In the genomic region with DNA sequence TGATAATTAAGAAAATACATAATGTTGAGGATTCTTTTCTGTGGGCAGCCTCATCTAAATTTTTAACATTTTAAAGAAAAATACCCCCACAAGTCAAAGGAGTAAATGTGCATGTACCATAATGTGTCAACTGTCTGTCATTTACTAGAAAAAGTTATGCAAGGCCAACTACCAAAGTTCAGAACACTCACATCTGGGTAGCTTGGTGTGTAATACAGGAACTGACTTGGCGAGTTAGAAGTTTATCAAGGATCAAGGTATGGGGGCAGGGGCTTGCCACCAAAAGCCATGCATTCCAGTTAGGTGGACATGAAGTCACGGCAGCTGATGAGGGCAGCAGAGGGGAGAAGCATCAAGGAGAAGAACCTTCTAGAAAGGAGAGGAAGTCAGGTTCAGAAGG, we compare ENCODE assay signal across 19 mouse cellular contexts. TPM values are rescaled to one million over a fixed set of nuclear protein-coding genes. Genes with fewer than 3 reads are reported as not detected.
DNase-seq lines count a peak whose midpoint lies in the region; ATAC-seq and TF ChIP-seq lines count a peak whose summit lies in the region.
"Had no signal": no experiment of that assay in that cellular context is flagged by ENCODE, and none has a peak within 500 bp of the region (broad histone marks: within the 10 kb centered on the region; RNA-seq: fewer than 3 reads in every experiment).

No protein-coding gene starts in this region.

- in situ Hi-C loops in CH12.LX (cut with MboI; ENCODE audit: low pct_ligation_motif_present, low pct_unique_long_range_greater_than_20kb, low sequenced_read_pairs): no loop called here

- 55% methylated on average over 2 of the region's 2 CpGs for WGBS in intestine, postnatal 0 days
- 73% methylated on average over 2 of the region's 2 CpGs for WGBS in intestine, embryonic 15.5 days
- 57% methylated on average over 2 of the region's 2 CpGs for WGBS in liver, embryonic 11.5 days
- WGBS in liver, postnatal 0 days (ENCODE audit: insufficient replicate concordance): 39% methylated on average over 2 of the region's 2 CpGs

- H3K9ac ChIP-seq in intestine, postnatal 0 days (ENCODE audit: low read depth, low read length): no peak overlapping the region
- H3K9ac ChIP-seq in intestine, embryonic 15.5 days: no peak overlapping the region
- H3K9ac ChIP-seq in CH12.LX (ENCODE audit: insufficient read depth, low read depth): no peak overlapping the region
- H3K9ac ChIP-seq in liver, embryonic 11.5 days (ENCODE audit: low read depth, low read length): no peak overlapping the region
- no peak overlapping the region for H3K9ac ChIP-seq in liver, postnatal 0 days (replicated peaks)
- H3K9ac ChIP-seq: embryonic facial prominence, embryonic 15.5 days; forebrain, embryonic 12.5 days; hindbrain, embryonic 12.5 days; stomach, embryonic 15.5 days had no signal

- peaks cover 79% of the 10 kb centered on the region for H3K79me2 ChIP-seq in CH12.LX (replicated peaks; ENCODE audit: control insufficient read depth, extremely low read depth, insufficient read depth, poor library complexity, severe bottlenecking)

- no peaks in the 10 kb centered on the region for H3K9me3 ChIP-seq in intestine, postnatal 0 days (ENCODE audit: control insufficient read depth)
- no peaks in the 10 kb centered on the region for H3K9me3 ChIP-seq in intestine, embryonic 15.5 days
- H3K9me3 ChIP-seq in CH12.LX (replicated peaks; ENCODE audit: low read length): no peaks in the 10 kb centered on the region
- no peaks in the 10 kb centered on the region for H3K9me3 ChIP-seq in liver, embryonic 11.5 days (ENCODE audit: control insufficient read depth, low read length)
- no peaks in the 10 kb centered on the region for H3K9me3 ChIP-seq in liver, postnatal 0 days (ENCODE audit: low read length)
- H3K9me3 ChIP-seq: embryonic facial prominence, embryonic 15.5 days; forebrain, embryonic 12.5 days; heart, embryonic 10.5 days; hindbrain, embryonic 12.5 days; stomach, embryonic 15.5 days had no signal

- DNase-seq in CH12.LX (ENCODE audit: extremely low read depth): no peak
- DNase-seq in liver, embryonic 11.5 days (ENCODE audit: low spot score): no peak
- DNase-seq in liver, postnatal 0 days: no peak
- DNase-seq in frontal cortex, adult 2 months (ENCODE audit: extremely low spot score in 1 of 2, low spot score in 1 of 2): no peak
- DNase-seq in adrenal gland, adult 2 months: no peak
- DNase-seq: adrenal gland, postnatal 25 days; cerebellum, adult 9-10 months; gastrocnemius, adult 2 months; kidney, adult 2 months; kidney, postnatal 10 days had no signal

- H3K27me3 ChIP-seq in intestine, postnatal 0 days (replicated peaks; ENCODE audit: control insufficient read depth, insufficient read depth, low read length): no peaks in the 10 kb centered on the region
- H3K27me3 ChIP-seq in intestine, embryonic 15.5 days (replicated peaks): no peaks in the 10 kb centered on the region
- H3K27me3 ChIP-seq in CH12.LX (replicated peaks): no peaks in the 10 kb centered on the region
- H3K27me3 ChIP-seq in liver, embryonic 11.5 days (replicated peaks; ENCODE audit: control insufficient read depth, insufficient read depth, low read length): no peaks in the 10 kb centered on the region
- H3K27me3 ChIP-seq in liver, postnatal 0 days (ENCODE audit: insufficient read depth, low read length): no peaks in the 10 kb centered on the region
- H3K27me3 ChIP-seq: embryonic facial prominence, embryonic 15.5 days; forebrain, embryonic 12.5 days; hindbrain, embryonic 12.5 days; stomach, embryonic 15.5 days had no signal

- dilution Hi-C loops in CH12.LX (cut with MboI; ENCODE audit: extremely low pct_ligation_motif_present, extremely low pct_unique_long_range_greater_than_20kb, low sequenced_read_pairs): no loop called here

- peaks cover 21% of the 10 kb centered on the region; the same call in 1 of the 2 replicates for H3K4me1 ChIP-seq in intestine, postnatal 0 days (replicated peaks; ENCODE audit: control insufficient read depth, insufficient read depth, low read length)
- peaks cover 36% of the 10 kb centered on the region for H3K4me1 ChIP-seq in intestine, embryonic 15.5 days (replicated peaks)
- H3K4me1 ChIP-seq in CH12.LX (ENCODE audit: control insufficient read depth in 1 of 2, insufficient read depth in 2 of 2): peaks cover 30 to 75% of the 10 kb centered on the region in 2 experiments
- H3K4me1 ChIP-seq in liver, embryonic 11.5 days (replicated peaks; ENCODE audit: control insufficient read depth, insufficient read depth, low read length): peaks cover 50% of the 10 kb centered on the region
- peaks cover 77% of the 10 kb centered on the region for H3K4me1 ChIP-seq in liver, postnatal 0 days (ENCODE audit: insufficient read depth)

- no peak for TF ChIP-seq POLR2A in CH12.LX (IDR thresholded peaks at IDR 0.05; ENCODE audit: low read depth, low read length)

- H3K4me2 ChIP-seq in intestine, postnatal 0 days (replicated peaks; ENCODE audit: low read depth): 0 out of 2 replicates have a peak overlapping the region, but pooled peaks have one; percentile 6
- no peak overlapping the region for H3K4me2 ChIP-seq in intestine, embryonic 15.5 days (replicated peaks)
- H3K4me2 ChIP-seq in CH12.LX (ENCODE audit: insufficient read depth, low read depth, poor library complexity, severe bottlenecking): no peak overlapping the region
- peak overlapping the region; percentile 47; the same call in 1 of the 2 replicates for H3K4me2 ChIP-seq in liver, embryonic 11.5 days
- peak overlapping the region; percentile 42 for H3K4me2 ChIP-seq in liver, postnatal 0 days (ENCODE audit: low read depth, low read length)
- H3K4me2 ChIP-seq: embryonic facial prominence, embryonic 15.5 days; forebrain, embryonic 12.5 days; hindbrain, embryonic 12.5 days; midbrain, embryonic 11.5 days; stomach, embryonic 15.5 days had no signal

- TF ChIP-seq RAD21 in CH12.LX (IDR thresholded peaks at IDR 0.05; ENCODE audit: low read depth, low read length): no peak

- H3K27ac ChIP-seq in intestine, postnatal 0 days (ENCODE audit: low read depth, low read length): no peak overlapping the region
- H3K27ac ChIP-seq in intestine, embryonic 15.5 days: no peak overlapping the region
- peak overlapping the region; percentile 57; the same call in 1 of the 2 replicates for H3K27ac ChIP-seq in CH12.LX (ENCODE audit: insufficient read depth, low read depth)
- peak overlapping the region; percentile 60 for H3K27ac ChIP-seq in liver, embryonic 11.5 days (ENCODE audit: low read depth, low read length)
- peak overlapping the region; percentile 83 for H3K27ac ChIP-seq in liver, postnatal 0 days (ENCODE audit: low read depth)
- H3K27ac ChIP-seq: embryonic facial prominence, embryonic 15.5 days; forebrain, embryonic 12.5 days; heart, embryonic 10.5 days; hindbrain, embryonic 12.5 days; left cerebral cortex, adult 2 months; stomach, embryonic 15.5 days had no signal

- no peak for TF ChIP-seq CTCF in intestine, postnatal 0 days (IDR thresholded peaks at IDR 0.05; ENCODE audit: low read depth)
- TF ChIP-seq CTCF in CH12.LX (conservative IDR thresholded peaks at IDR 0.05 in 1 of 2, IDR thresholded peaks at IDR 0.05 in 1 of 2; ENCODE audit: low read depth in 2 of 2, low read length in 2 of 2): no peak
- no peak for TF ChIP-seq CTCF in liver, postnatal 0 days (IDR thresholded peaks at IDR 0.05; ENCODE audit: low read depth)

- no peak for ATAC-seq in intestine, postnatal 0 days
- no peak for ATAC-seq in intestine, embryonic 15.5 days
- ATAC-seq in liver, embryonic 11.5 days (replicated peaks; ENCODE audit: low FRiP score): no peak
- no peak for ATAC-seq in liver, postnatal 0 days

- H3K4me3 ChIP-seq in intestine, postnatal 0 days (ENCODE audit: low read depth, low read length): no peak overlapping the region
- no peak overlapping the region for H3K4me3 ChIP-seq in intestine, embryonic 15.5 days (replicated peaks)
- H3K4me3 ChIP-seq in CH12.LX (replicated peaks in 1 of 3; ENCODE audit: low read depth in 2 of 3, low read length in 2 of 3, poor library complexity in 1 of 3): no peak overlapping the region
- no peak overlapping the region for H3K4me3 ChIP-seq in liver, embryonic 11.5 days (ENCODE audit: low read depth, low read length)
- no peak overlapping the region for H3K4me3 ChIP-seq in liver, postnatal 0 days (ENCODE audit: low read depth, low read length)
- H3K4me3 ChIP-seq: embryonic facial prominence, embryonic 15.5 days; forebrain, embryonic 12.5 days; gastrocnemius, adult 2 months; heart, embryonic 10.5 days; hindbrain, embryonic 12.5 days; left cerebral cortex, adult 2 months; stomach, embryonic 15.5 days had no signal

- no peak for TF ChIP-seq EP300 in CH12.LX (IDR thresholded peaks at IDR 0.05; ENCODE audit: low read length)
- no peak for TF ChIP-seq EP300 in liver, postnatal 0 days (IDR thresholded peaks at IDR 0.05; ENCODE audit: low read depth)

- peaks cover 17% of the 10 kb centered on the region; the same call in 1 of the 2 replicates for H3K36me3 ChIP-seq in intestine, postnatal 0 days (ENCODE audit: control insufficient read depth, insufficient read depth)
- H3K36me3 ChIP-seq in intestine, embryonic 15.5 days: no peaks in the 10 kb centered on the region
- H3K36me3 ChIP-seq in CH12.LX (replicated peaks in 1 of 2; ENCODE audit: control insufficient read depth in 1 of 2, insufficient read depth in 1 of 2, low read length in 1 of 2): peaks cover 16 to 43% of the 10 kb centered on the region in 2 experiments
- H3K36me3 ChIP-seq in liver, embryonic 11.5 days (ENCODE audit: control insufficient read depth, insufficient read depth, low read length): no peaks in the 10 kb centered on the region
- peaks cover 18% of the 10 kb centered on the region for H3K36me3 ChIP-seq in liver, postnatal 0 days (replicated peaks; ENCODE audit: insufficient read depth, low read length)
- H3K36me3 ChIP-seq: embryonic facial prominence, embryonic 15.5 days; heart, embryonic 10.5 days had no signal

TF ChIP-seq in CH12.LX, 34 proteins besides CTCF, POLR2A, EP300 and RAD21 (continues in another document):
- no peak for TF ChIP-seq USF1 (IDR thresholded peaks at IDR 0.05; ENCODE audit: low read depth, low read length)
- no peak for TF ChIP-seq TBP (conservative IDR thresholded peaks at IDR 0.05; ENCODE audit: low read depth, low read length)
- no peak for TF ChIP-seq JUN (IDR thresholded peaks at IDR 0.05; ENCODE audit: insufficient read depth, low read depth, low read length)
- no peak for TF ChIP-seq SIN3A (IDR thresholded peaks at IDR 0.05; ENCODE audit: low read length)
- no peak for TF ChIP-seq NELFE (IDR thresholded peaks at IDR 0.05; ENCODE audit: low read depth, low read length)

RNA-seq across cellular contexts. Expression of gene Bach1, which starts 13.2 kb away (rescaled TPM):
- 21.3 and 22.8 TPM in 2 replicates for polyA plus RNA-seq in intestine, postnatal 0 days (2015; fragmentation: Nextera tagmentation; extraction: Ambion mirVana)
- polyA plus RNA-seq in intestine, embryonic 15.5 days (2015; fragmentation: Nextera tagmentation; extraction: Ambion mirVana): 17.4 and 19.7 TPM in 2 replicates
- total RNA-seq in CH12.LX (2012; rRNA removed): 11.2 and 13.4 TPM in 2 replicates
- 10.4 and 11.4 TPM in 2 replicates for total RNA-seq in CH12.LX (2014; rRNA removed)
- 19.9 and 20.9 TPM in 2 replicates for polyA plus RNA-seq in CH12.LX (2012; ENCODE audit: insufficient read length, low read depth)
- polyA plus RNA-seq in liver, embryonic 11.5 days (2014; fragmentation: Nextera tagmentation; extraction: Ambion mirVana): 10.6 and 11.1 TPM in 2 replicates
- polyA plus RNA-seq in liver, postnatal 0 days (2015; fragmentation: Nextera tagmentation; extraction: Ambion mirVana): 5.4 and 5.9 TPM in 2 replicates
- 8.3 and 9.5 TPM in 2 replicates for polyA plus RNA-seq in frontal cortex, adult 2 months (2012; rRNA removed)
- total RNA-seq in adrenal gland, adult 2 months (2021): 10 to 100 TPM; 14.3 to 25.7 TPM
- 4.2 and 5.6 TPM in 2 replicates for polyA plus RNA-seq in adrenal gland, adult 2 months (2012; rRNA removed)

Comparison
In these comparisons a context has a peak if more than half of its experiments do, and no peak if none do; other contexts are left out.
1. H3K4me2 ChIP-seq: peak in intestine, postnatal 0 days (single experiment), liver, embryonic 11.5 days (single experiment) and liver, postnatal 0 days (single experiment); none in intestine, embryonic 15.5 days (single experiment) and CH12.LX (single experiment).
2. H3K27ac ChIP-seq: peak in CH12.LX (single experiment), liver, embryonic 11.5 days (single experiment) and liver, postnatal 0 days (single experiment); none in intestine, postnatal 0 days (single experiment) and intestine, embryonic 15.5 days (single experiment).